Mouse (Mus musculus) splenic B cell, adult 2 months (primary cell): ENCODE data around the gene St8sia1.

Source experiments
- DNase-seq: peaks from one replicate; pipeline ENCODE4 v3.0.0-alpha.2; 2011; ENCODE audit warnings: low read depth, low spot score
- H3K27me3 ChIP-seq: 2 replicates; pipeline ENCODE4 v1.6.1; 2012; ENCODE audit warnings: mild to moderate bottlenecking, low read length, moderate library complexity, mixed read lengths; ENCODE audit not compliant: control insufficient read depth, poor library complexity, insufficient read depth, severe bottlenecking
- H3K36me3 ChIP-seq: 2 replicates; pipeline ENCODE4 v1.6.1; 2012; ENCODE audit warnings: mild to moderate bottlenecking, low read length, moderate library complexity, mixed read lengths; ENCODE audit not compliant: control insufficient read depth, poor library complexity, insufficient read depth, severe bottlenecking

Gene St8sia1

GRCm38 (mm10) chr6:142941596-142942381, 22.5 kb downstream of the St8sia1 start:
- DNase-seq: no peak
- Histone ChIP-seq H3K36me3 (no peaks in the 10 kb centered on the region), H3K27me3 (no peaks in the 10 kb centered on the region)

GRCm38 (mm10) chr6:142941078-142941477, 23.2 kb downstream of the St8sia1 start:
- no peak for DNase-seq
- Histone ChIP-seq H3K36me3 (no peaks in the 10 kb centered on the region), H3K27me3 (no peaks in the 10 kb centered on the region)

- H3K27me3 ChIP-seq: no peaks in the 10 kb centered on the region
- no peak for DNase-seq
Measured at GRCm38 (mm10) chr6:142938549-142939345, 25.5 kb downstream of the St8sia1 start.

GRCm38 (mm10) chr6:142938074-142938473, 26.2 kb downstream of the St8sia1 start:
- DNase-seq: no peak
- H3K36me3 ChIP-seq: no peaks in the 10 kb centered on the region
- H3K27me3 ChIP-seq: no peaks in the 10 kb centered on the region

More at GRCm38 (mm10) chr6:142938549-142939345, 25.5 kb downstream of the St8sia1 start:
- H3K36me3 ChIP-seq: no peaks in the 10 kb centered on the region

- DNase-seq: no peak
- H3K36me3 ChIP-seq: no peaks in the 10 kb centered on the region
- no peaks in the 10 kb centered on the region for H3K27me3 ChIP-seq
Measured at GRCm38 (mm10) chr6:142932582-142932981, 31.7 kb downstream of the St8sia1 start.

GRCm38 (mm10) chr6:142932144-142932543, 32.1 kb downstream of the St8sia1 start:
- H3K36me3 ChIP-seq: no peaks in the 10 kb centered on the region
- DNase-seq: no peak
- H3K27me3 ChIP-seq: no peaks in the 10 kb centered on the region

GRCm38 (mm10) chr6:142928551-142929309, 35.5 kb downstream of the St8sia1 start:
- Histone ChIP-seq H3K27me3 (no peaks in the 10 kb centered on the region), H3K36me3 (no peaks in the 10 kb centered on the region)
- no peak for DNase-seq

GRCm38 (mm10) chr6:142926901-142927605, 37.2 kb downstream of the St8sia1 start:
- Histone ChIP-seq H3K36me3 (no peaks in the 10 kb centered on the region), H3K27me3 (no peaks in the 10 kb centered on the region)
- DNase-seq: no peak

- H3K27me3 ChIP-seq: no peaks in the 10 kb centered on the region
- H3K36me3 ChIP-seq: no peaks in the 10 kb centered on the region
- DNase-seq: no peak
Measured at GRCm38 (mm10) chr6:142925921-142926320, 38.3 kb downstream of the St8sia1 start.

- Histone ChIP-seq H3K27me3 (no peaks in the 10 kb centered on the region), H3K36me3 (no peaks in the 10 kb centered on the region)
- no peak for DNase-seq
Measured at GRCm38 (mm10) chr6:142925374-142925773, 38.9 kb downstream of the St8sia1 start.

- no peak for DNase-seq
- Histone ChIP-seq H3K27me3 (no peaks in the 10 kb centered on the region), H3K36me3 (no peaks in the 10 kb centered on the region)
Measured at GRCm38 (mm10) chr6:142920901-142921300, 43.4 kb downstream of the St8sia1 start.

GRCm38 (mm10) chr6:142918691-142919090, 45.6 kb downstream of the St8sia1 start:
- DNase-seq: no peak
- Histone ChIP-seq H3K36me3 (no peaks in the 10 kb centered on the region), H3K27me3 (no peaks in the 10 kb centered on the region)

GRCm38 (mm10) chr6:142917471-142917901, 46.8 kb downstream of the St8sia1 start:
- no peak for DNase-seq
- H3K36me3 ChIP-seq: no peaks in the 10 kb centered on the region

GRCm38 (mm10) chr6:142916271-142916941, 47.8 kb downstream of the St8sia1 start:
- Histone ChIP-seq H3K36me3 (no peaks in the 10 kb centered on the region), H3K27me3 (no peaks in the 10 kb centered on the region)
- no peak for DNase-seq

More at GRCm38 (mm10) chr6:142917471-142917901, 46.8 kb downstream of the St8sia1 start:
- H3K27me3 ChIP-seq: no peaks in the 10 kb centered on the region
